Mouse (Mus musculus) gastrocnemius, postnatal 4 days (tissue): ENCODE results near the gene Cacng8. TPM values are rescaled to one million over a fixed set of nuclear protein-coding genes. Genes with fewer than 3 reads are reported as not detected.

Experiments used
- microRNA-seq: library from miRNA; unstranded; fragments of <30 nt; microRNA quantifications from one replicate; pipeline ENCODE4 v1.2.0, GENCODE M21; 2021
- total RNA-seq, 2 experiments: library from RNA; stranded (reverse); gene quantifications; 2 replicates each; pipeline ENCODE4 v1.2.3; 2021

Cacng8 gene
- total RNA-seq, 2 experiments from 2014 or later: not detected

Small RNA genes within 50 kb of the gene (microRNA-seq; reads per million reads assigned to microRNA genes)
- gene Gm23450: 1.1 reads per million

Other genes with a start within 250 kb of the Cacng8 start
- not detected for gene AU018091, start 221.5 kb upstream of the Cacng8 start, total RNA-seq
- not detected for gene Nlrp12, start 140.9 kb upstream of the Cacng8 start, total RNA-seq
- gene Myadm, start 101.6 kb upstream of the Cacng8 start, total RNA-seq: 100 to 1,000 TPM; 195 to 196 TPM
- 1 to 10 TPM; 2.5 to 4.6 TPM for gene Prkcg, start 101.5 kb upstream of the Cacng8 start, total RNA-seq
- 10 to 100 TPM; 18.9 to 20.5 TPM for gene Cacng7, start 57.7 kb upstream of the Cacng8 start, total RNA-seq
- 10 to 100 TPM; 76.0 to 76.4 TPM for gene Cacng6, start 33.5 kb downstream of the Cacng8 start, total RNA-seq
- gene Tarm1, start 111.9 kb downstream of the Cacng8 start, total RNA-seq: under 1 TPM; 0.32 to 0.52 TPM
- gene Oscar, start 225.5 kb downstream of the Cacng8 start, total RNA-seq: under 1 TPM; 0.20 to 0.29 TPM
- 100 to 1,000 TPM; 644 to 708 TPM for gene Ndufa3, start 226.7 kb downstream of the Cacng8 start, total RNA-seq
- 10 to 100 TPM; 20.8 to 22.7 TPM for gene Tfpt, start 239.2 kb downstream of the Cacng8 start, total RNA-seq
- 10 to 100 TPM; 38.3 to 38.9 TPM for gene Prpf31, start 239.3 kb downstream of the Cacng8 start, total RNA-seq